Mouse (Mus musculus): Measurements from ENCODE around the gene Syt16. TPM values are rescaled to one million over a fixed set of nuclear protein-coding genes. Genes with fewer than 3 reads are reported as not detected.

Syt16 gene
- polyA plus RNA-seq, 1 experiment from 2014 or later: 17.0 TPM

GRCm38 (mm10) chr12:74201410-74201809, 203.9 kb downstream of the Syt16 start:
- Histone ChIP-seq H3K4me3 (no peak overlapping the region), H3K9ac (no peak overlapping the region), H3K9me3 (replicated peaks) (no peaks in the 10 kb centered on the region), H3K36me3 (no peaks in the 10 kb centered on the region), H3K4me1 (0 out of 2 replicates have a peak, but pooled peaks cover 7% of the 10 kb centered on the region), H3K27me3 (no peaks in the 10 kb centered on the region), H3K4me2 (replicated peaks) (no peak overlapping the region), H3K27ac (no peak overlapping the region)
- no peak for ATAC-seq (ENCODE audit: low FRiP score)
- WGBS: 71% methylated on average over 5 of the region's 5 CpGs

- 0 out of 2 replicates have a peak overlapping the region, but pooled peaks have one; percentile 25 for H3K27ac ChIP-seq
- H3K4me2 ChIP-seq (replicated peaks): no peak overlapping the region
- no peaks in the 10 kb centered on the region for H3K36me3 ChIP-seq
- no peaks in the 10 kb centered on the region for H3K27me3 ChIP-seq
- ATAC-seq (ENCODE audit: low FRiP score): peak; percentile 58; the same call in 1 of the 2 replicates
- WGBS: 79% methylated on average over 6 of the region's 6 CpGs
- no peak overlapping the region for H3K4me3 ChIP-seq
- H3K4me1 ChIP-seq: 0 out of 2 replicates have a peak, but pooled peaks cover 7% of the 10 kb centered on the region
- no peak overlapping the region for H3K9ac ChIP-seq
- H3K9me3 ChIP-seq (replicated peaks): no peaks in the 10 kb centered on the region
Measured at GRCm38 (mm10) chr12:74202431-74203042, 205.1 kb downstream of the Syt16 start.

- no peak for ATAC-seq (ENCODE audit: low FRiP score)
- Histone ChIP-seq H3K4me2 (replicated peaks) (no peak overlapping the region), H3K9me3 (replicated peaks) (no peaks in the 10 kb centered on the region), H3K27me3 (no peaks in the 10 kb centered on the region), H3K4me3 (no peak overlapping the region), H3K4me1 (no peaks in the 10 kb centered on the region), H3K36me3 (no peaks in the 10 kb centered on the region), H3K9ac (no peak overlapping the region), H3K27ac (no peak overlapping the region)
- WGBS: 72% methylated on average over 3 of the region's 3 CpGs
Measured at GRCm38 (mm10) chr12:74212156-74212555, 214.7 kb downstream of the Syt16 start.

- no peaks in the 10 kb centered on the region for H3K9me3 ChIP-seq (replicated peaks)
- H3K27ac ChIP-seq: no peak overlapping the region
- no peak overlapping the region for H3K4me2 ChIP-seq (replicated peaks)
- H3K4me1 ChIP-seq: no peaks in the 10 kb centered on the region
- H3K36me3 ChIP-seq: no peaks in the 10 kb centered on the region
- 72% methylated on average over 5 of the region's 5 CpGs for WGBS
- no peak overlapping the region for H3K4me3 ChIP-seq
- no peaks in the 10 kb centered on the region for H3K27me3 ChIP-seq
- ATAC-seq (ENCODE audit: low FRiP score): no peak
- no peak overlapping the region for H3K9ac ChIP-seq
Measured at GRCm38 (mm10) chr12:74216103-74216728, 218.8 kb downstream of the Syt16 start.

- H3K9ac ChIP-seq: no peak overlapping the region
- H3K4me1 ChIP-seq: no peaks in the 10 kb centered on the region
- ATAC-seq (ENCODE audit: low FRiP score): no peak
- no peaks in the 10 kb centered on the region for H3K36me3 ChIP-seq
- no peak overlapping the region for H3K27ac ChIP-seq
- H3K9me3 ChIP-seq (replicated peaks): no peaks in the 10 kb centered on the region
- no peak overlapping the region for H3K4me2 ChIP-seq (replicated peaks)
- no peak overlapping the region for H3K4me3 ChIP-seq
- no peaks in the 10 kb centered on the region for H3K27me3 ChIP-seq
- WGBS: 85% methylated on average over 4 of the region's 4 CpGs
Measured at GRCm38 (mm10) chr12:74219909-74220308, 222.4 kb downstream of the Syt16 start.

- ATAC-seq (ENCODE audit: low FRiP score): no peak
- Histone ChIP-seq H3K9me3 (replicated peaks) (no peaks in the 10 kb centered on the region), H3K4me3 (no peak overlapping the region), H3K36me3 (no peaks in the 10 kb centered on the region), H3K27me3 (no peaks in the 10 kb centered on the region), H3K27ac (no peak overlapping the region), H3K4me2 (replicated peaks) (no peak overlapping the region), H3K9ac (no peak overlapping the region), H3K4me1 (no peaks in the 10 kb centered on the region)
- WGBS: 73% methylated on average over 1 of the region's 1 CpGs
Measured at GRCm38 (mm10) chr12:74220651-74221050, 223.2 kb downstream of the Syt16 start.

- Histone ChIP-seq H3K4me2 (replicated peaks) (no peak overlapping the region), H3K4me3 (no peak overlapping the region), H3K9me3 (replicated peaks) (no peaks in the 10 kb centered on the region), H3K9ac (no peak overlapping the region), H3K4me1 (no peaks in the 10 kb centered on the region), H3K27ac (no peak overlapping the region), H3K27me3 (no peaks in the 10 kb centered on the region), H3K36me3 (no peaks in the 10 kb centered on the region)
- WGBS: 86% methylated on average over 10 of the region's 10 CpGs
- ATAC-seq (ENCODE audit: low FRiP score): no peak
Measured at GRCm38 (mm10) chr12:74230808-74231207, 233.3 kb downstream of the Syt16 start.

GRCm38 (mm10) chr12:74232845-74233244, 235.4 kb downstream of the Syt16 start:
- WGBS: 71% methylated on average over 1 of the region's 1 CpGs
- no peaks in the 10 kb centered on the region for H3K36me3 ChIP-seq

GRCm38 (mm10) chr12:74236191-74236590, 238.7 kb downstream of the Syt16 start:
- Histone ChIP-seq H3K36me3 (no peaks in the 10 kb centered on the region), H3K27me3 (no peaks in the 10 kb centered on the region), H3K4me3 (no peak overlapping the region), H3K4me2 (replicated peaks) (no peak overlapping the region), H3K9ac (no peak overlapping the region), H3K9me3 (replicated peaks) (no peaks in the 10 kb centered on the region), H3K4me1 (no peaks in the 10 kb centered on the region), H3K27ac (no peak overlapping the region)
- 81% methylated on average over 8 of the region's 8 CpGs for WGBS
- ATAC-seq (ENCODE audit: low FRiP score): no peak

More at GRCm38 (mm10) chr12:74232845-74233244, 235.4 kb downstream of the Syt16 start:
- no peaks in the 10 kb centered on the region for H3K9me3 ChIP-seq (replicated peaks)
- no peak overlapping the region for H3K9ac ChIP-seq
- no peak overlapping the region for H3K27ac ChIP-seq
- H3K4me3 ChIP-seq: no peak overlapping the region
- H3K4me1 ChIP-seq: no peaks in the 10 kb centered on the region
- no peak overlapping the region for H3K4me2 ChIP-seq (replicated peaks)
- no peak for ATAC-seq (ENCODE audit: low FRiP score)
- no peaks in the 10 kb centered on the region for H3K27me3 ChIP-seq

- no peaks in the 10 kb centered on the region for H3K9me3 ChIP-seq (replicated peaks)
- H3K4me2 ChIP-seq (replicated peaks): no peak overlapping the region
- H3K4me3 ChIP-seq: no peak overlapping the region
- H3K36me3 ChIP-seq: no peaks in the 10 kb centered on the region
- WGBS: 69% methylated on average over 7 of the region's 7 CpGs
- no peaks in the 10 kb centered on the region for H3K27me3 ChIP-seq
- no peak overlapping the region for H3K27ac ChIP-seq
- no peak for ATAC-seq (ENCODE audit: low FRiP score)
- no peak overlapping the region for H3K9ac ChIP-seq
- H3K4me1 ChIP-seq: no peaks in the 10 kb centered on the region
Measured at GRCm38 (mm10) chr12:74238056-74238455, 240.6 kb downstream of the Syt16 start.

GRCm38 (mm10) chr12:74238806-74239205, 241.3 kb downstream of the Syt16 start:
- Histone ChIP-seq H3K27ac (no peak overlapping the region), H3K9ac (no peak overlapping the region), H3K36me3 (no peaks in the 10 kb centered on the region), H3K4me1 (no peaks in the 10 kb centered on the region), H3K4me2 (replicated peaks) (no peak overlapping the region), H3K27me3 (no peaks in the 10 kb centered on the region), H3K4me3 (no peak overlapping the region), H3K9me3 (replicated peaks) (no peaks in the 10 kb centered on the region)
- ATAC-seq (ENCODE audit: low FRiP score): no peak
- 85% methylated on average over 2 of the region's 2 CpGs for WGBS

- 46% methylated on average over 3 of the region's 3 CpGs for WGBS
- no peak for ATAC-seq (ENCODE audit: low FRiP score)
Measured at GRCm38 (mm10) chr12:74264846-74265245, 267.4 kb downstream of the Syt16 start.

GRCm38 (mm10) chr12:74267049-74267448, 269.6 kb downstream of the Syt16 start:
- WGBS: 90% methylated on average over 4 of the region's 4 CpGs

More at GRCm38 (mm10) chr12:74264846-74265245, 267.4 kb downstream of the Syt16 start:
- H3K4me3 ChIP-seq: no peak overlapping the region
- 0 out of 2 replicates have a peak, but pooled peaks cover 2% of the 10 kb centered on the region for H3K4me1 ChIP-seq
- H3K27ac ChIP-seq: no peak overlapping the region
- H3K9me3 ChIP-seq (replicated peaks): no peaks in the 10 kb centered on the region
- no peak overlapping the region for H3K9ac ChIP-seq
- H3K4me2 ChIP-seq (replicated peaks): no peak overlapping the region
- no peaks in the 10 kb centered on the region for H3K27me3 ChIP-seq
- H3K36me3 ChIP-seq: no peaks in the 10 kb centered on the region

More at GRCm38 (mm10) chr12:74267049-74267448, 269.6 kb downstream of the Syt16 start:
- H3K4me1 ChIP-seq: 0 out of 2 replicates have a peak, but pooled peaks cover 2% of the 10 kb centered on the region
- H3K9me3 ChIP-seq (replicated peaks): no peaks in the 10 kb centered on the region
- no peak overlapping the region for H3K4me2 ChIP-seq (replicated peaks)
- ATAC-seq (ENCODE audit: low FRiP score): no peak
- no peak overlapping the region for H3K27ac ChIP-seq
- H3K9ac ChIP-seq: no peak overlapping the region
- H3K36me3 ChIP-seq: no peaks in the 10 kb centered on the region
- no peak overlapping the region for H3K4me3 ChIP-seq
- no peaks in the 10 kb centered on the region for H3K27me3 ChIP-seq
